Mouse (Mus musculus): ENCODE data around the gene Mylip. TPM values are rescaled to one million over a fixed set of nuclear protein-coding genes. Genes with fewer than 3 reads are reported as not detected.

The Mylip gene
- polyA plus RNA-seq, 1 experiment, result 4.7 TPM

DNA sequence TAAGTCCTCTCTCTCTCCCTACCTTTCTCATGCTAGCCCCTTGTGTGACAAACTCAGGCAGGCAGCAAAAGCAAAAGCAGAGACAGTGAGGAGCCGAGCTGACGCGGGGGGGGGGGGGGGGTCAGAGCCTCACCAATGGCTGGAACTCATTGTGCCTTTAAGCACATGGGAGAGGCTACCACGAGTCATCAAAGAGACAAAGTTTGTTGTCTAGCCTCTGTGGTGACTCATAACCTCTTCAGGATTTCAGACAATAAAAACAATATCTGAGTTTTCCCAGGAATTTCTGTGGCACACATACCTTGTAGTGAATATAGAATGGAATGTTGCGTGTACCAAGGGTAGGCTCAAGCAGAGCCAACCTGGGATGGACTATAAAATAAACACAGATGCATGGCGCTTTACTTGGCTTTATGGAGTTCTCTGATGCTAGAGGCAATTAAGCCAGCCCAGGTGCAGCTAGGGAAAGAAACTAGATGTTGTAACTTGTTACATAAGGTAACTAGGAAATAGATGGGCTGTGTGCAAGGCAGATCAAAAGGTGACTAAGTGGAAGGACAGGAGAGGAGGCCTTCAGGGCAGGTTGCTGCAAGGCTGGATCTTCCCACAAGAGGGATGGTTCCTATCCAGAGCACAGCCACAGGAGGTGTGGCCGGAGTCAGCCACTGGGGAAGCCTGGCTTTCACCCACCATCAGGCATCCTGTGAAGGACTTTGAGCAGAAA, 12.9 kb downstream of the Mylip start:
- peaks cover 18% of the 10 kb centered on the region for H3K4me1 ChIP-seq (ENCODE audit: control insufficient read depth, insufficient read depth, insufficient read length, low read length)
- H3K27ac ChIP-seq (replicated peaks; ENCODE audit: low read depth, low read length), result no peak overlapping the region
- no peak overlapping the region for H3K4me3 ChIP-seq (ENCODE audit: insufficient read depth, low read depth, low read length)

DNA sequence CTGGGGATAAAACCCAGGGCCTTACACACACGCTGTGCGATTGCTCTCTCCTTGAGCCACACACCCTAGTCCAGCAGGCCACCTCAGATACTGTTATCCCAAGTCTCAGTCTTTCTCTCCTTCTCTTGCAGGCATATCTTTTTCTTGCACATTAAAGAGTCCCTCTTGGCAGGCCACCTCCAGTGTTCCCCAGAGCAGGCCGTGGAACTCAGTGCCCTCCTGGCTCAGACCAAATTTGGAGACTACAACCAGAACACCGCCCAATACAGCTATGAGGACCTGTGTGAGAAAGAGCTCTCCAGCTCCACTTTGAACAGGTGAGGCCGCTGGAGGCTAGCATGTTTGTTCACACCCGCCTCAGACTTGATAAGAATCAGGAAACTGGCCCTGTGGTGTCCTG, 14.7 kb downstream of the Mylip start:
- Histone ChIP-seq H3K4me3 (ENCODE audit: insufficient read depth, low read depth, low read length) (no peak overlapping the region), H3K27ac (replicated peaks; ENCODE audit: low read depth, low read length) (no peak overlapping the region), H3K4me1 (ENCODE audit: control insufficient read depth, insufficient read depth, insufficient read length, low read length) (peaks cover 18% of the 10 kb centered on the region)

DNA sequence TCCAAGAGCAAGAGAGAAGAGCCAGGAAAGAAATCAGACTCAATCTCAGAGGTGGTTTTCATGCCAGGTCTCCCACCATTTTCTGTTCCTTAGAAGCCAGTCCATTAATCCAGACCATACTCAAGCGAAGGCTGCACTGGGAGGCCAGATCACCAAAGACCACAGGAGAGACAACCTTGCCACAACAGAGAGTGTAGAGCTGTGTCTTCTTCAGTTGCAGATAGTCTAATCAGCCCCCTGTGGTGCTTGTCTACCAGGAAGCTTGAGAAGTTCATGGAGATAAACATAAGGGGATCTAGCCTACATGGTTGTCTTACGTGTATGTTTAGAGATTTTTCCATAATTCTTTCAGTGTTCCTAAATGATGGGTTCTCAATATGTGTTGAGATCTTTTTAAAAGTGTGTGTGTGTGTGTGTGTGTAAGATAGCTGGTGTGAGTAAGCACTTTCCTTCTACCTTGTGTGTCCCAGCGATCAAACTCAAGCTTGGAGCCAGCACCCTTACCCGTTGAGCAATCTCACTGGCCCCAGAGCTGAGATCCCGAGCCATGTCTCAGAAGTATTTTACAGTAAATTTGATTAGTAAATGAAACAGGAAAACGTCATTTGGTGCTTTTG, 15.8 kb downstream of the Mylip start:
- peaks cover 19% of the 10 kb centered on the region for H3K4me1 ChIP-seq (ENCODE audit: control insufficient read depth, insufficient read depth, insufficient read length, low read length)
- H3K4me3 ChIP-seq (ENCODE audit: insufficient read depth, low read depth, low read length), result no peak overlapping the region
- H3K27ac ChIP-seq (replicated peaks; ENCODE audit: low read depth, low read length), result no peak overlapping the region

DNA sequence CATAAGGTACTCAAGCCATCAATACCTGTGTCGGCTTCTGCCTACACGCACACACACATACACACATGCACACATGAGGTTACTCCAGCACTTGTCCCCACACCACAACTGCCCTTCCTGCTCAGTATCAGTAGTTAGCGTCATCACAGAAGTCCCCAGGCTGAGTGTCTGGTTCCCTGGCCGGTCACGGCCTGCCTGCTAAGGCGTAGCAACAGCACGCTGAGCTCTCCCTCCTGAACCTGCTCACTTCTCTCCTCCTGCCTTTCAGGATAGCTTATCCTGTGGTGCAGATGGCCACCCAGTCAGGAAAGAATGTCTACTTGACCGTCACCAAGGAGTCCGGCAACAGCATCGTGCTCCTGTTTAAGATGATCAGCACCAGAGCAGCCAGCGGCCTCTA, 16.7 kb downstream of the Mylip start:
- H3K4me1 ChIP-seq (ENCODE audit: control insufficient read depth, insufficient read depth, insufficient read length, low read length), result peaks cover 18% of the 10 kb centered on the region
- no peak overlapping the region for H3K27ac ChIP-seq (replicated peaks; ENCODE audit: low read depth, low read length)
- H3K4me3 ChIP-seq (ENCODE audit: insufficient read depth, low read depth, low read length), result no peak overlapping the region

DNA sequence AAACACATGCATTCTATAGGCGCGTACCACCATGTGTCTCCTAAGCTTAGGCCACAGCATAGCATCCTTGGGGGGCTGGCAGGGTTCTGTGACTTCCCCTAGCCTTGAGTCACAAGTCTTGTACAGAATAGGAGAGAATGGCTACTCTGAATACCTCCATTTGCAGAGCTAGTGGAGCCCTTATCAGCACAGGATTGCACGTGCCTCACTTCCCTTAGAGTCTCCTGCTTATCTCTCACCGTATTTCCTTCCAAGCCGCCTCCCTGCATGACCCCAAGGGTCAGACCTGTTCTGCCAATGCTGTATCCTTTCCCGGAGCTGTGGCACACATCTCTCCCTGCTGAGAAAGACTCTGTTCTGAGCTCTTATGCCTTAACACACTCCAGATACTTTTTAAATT, 17.2 kb downstream of the Mylip start:
- H3K27ac ChIP-seq (replicated peaks; ENCODE audit: low read depth, low read length), result no peak overlapping the region
- no peak overlapping the region for H3K4me3 ChIP-seq (ENCODE audit: insufficient read depth, low read depth, low read length)
- H3K4me1 ChIP-seq (ENCODE audit: control insufficient read depth, insufficient read depth, insufficient read length, low read length), result peaks cover 18% of the 10 kb centered on the region

DNA sequence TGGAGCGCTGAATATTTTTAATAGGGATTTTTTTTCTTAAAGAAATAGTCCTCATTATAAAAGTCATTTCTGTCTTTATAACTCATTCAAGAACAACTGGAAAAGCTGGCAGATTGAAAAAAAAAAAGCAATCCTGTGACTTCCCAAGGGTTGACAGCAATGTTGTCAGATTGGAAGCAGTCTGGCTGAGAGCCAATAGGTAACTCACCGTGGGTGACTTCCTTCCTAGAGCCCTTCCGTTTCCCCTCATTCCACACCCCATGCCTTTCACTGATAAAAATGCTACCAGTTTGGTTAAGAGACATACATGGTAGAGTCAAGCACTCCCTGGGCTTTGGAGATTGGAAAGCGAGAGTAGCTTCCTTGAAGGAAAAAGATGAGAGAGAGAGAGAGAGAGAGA, 21.4 kb downstream of the Mylip start:
- Histone ChIP-seq H3K27ac (replicated peaks; ENCODE audit: low read depth, low read length) (0 out of 2 replicates have a peak overlapping the region, but pooled peaks have one; percentile 8), H3K4me1 (ENCODE audit: control insufficient read depth, insufficient read depth, insufficient read length, low read length) (0 out of 2 replicates have a peak, but pooled peaks cover 3% of the 10 kb centered on the region), H3K4me3 (ENCODE audit: insufficient read depth, low read depth, low read length) (no peak overlapping the region)

DNA sequence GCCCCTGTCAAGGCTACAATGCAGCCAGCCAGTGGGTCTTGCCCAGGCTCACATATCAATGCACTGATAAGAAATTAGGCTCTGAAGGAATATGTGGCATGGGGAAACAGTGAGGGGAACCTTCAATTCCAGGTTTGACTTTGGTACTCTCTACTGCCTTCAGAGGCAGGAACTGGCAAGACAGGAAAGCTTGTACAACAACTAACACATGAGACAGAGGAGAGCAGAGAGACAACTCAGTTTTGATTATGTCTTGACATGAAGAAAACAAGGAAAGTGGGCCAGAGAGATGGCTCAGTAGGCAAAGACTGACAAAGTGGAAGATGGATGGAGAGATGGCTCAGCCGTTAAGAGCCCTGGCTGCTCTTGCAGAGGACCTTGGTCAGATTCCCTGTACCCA, 23.5 kb downstream of the Mylip start:
- no peak overlapping the region for H3K4me3 ChIP-seq (ENCODE audit: insufficient read depth, low read depth, low read length)
- H3K27ac ChIP-seq (replicated peaks; ENCODE audit: low read depth, low read length), result no peak overlapping the region
- H3K4me1 ChIP-seq (ENCODE audit: control insufficient read depth, insufficient read depth, insufficient read length, low read length), result 0 out of 2 replicates have a peak, but pooled peaks cover 5% of the 10 kb centered on the region

DNA sequence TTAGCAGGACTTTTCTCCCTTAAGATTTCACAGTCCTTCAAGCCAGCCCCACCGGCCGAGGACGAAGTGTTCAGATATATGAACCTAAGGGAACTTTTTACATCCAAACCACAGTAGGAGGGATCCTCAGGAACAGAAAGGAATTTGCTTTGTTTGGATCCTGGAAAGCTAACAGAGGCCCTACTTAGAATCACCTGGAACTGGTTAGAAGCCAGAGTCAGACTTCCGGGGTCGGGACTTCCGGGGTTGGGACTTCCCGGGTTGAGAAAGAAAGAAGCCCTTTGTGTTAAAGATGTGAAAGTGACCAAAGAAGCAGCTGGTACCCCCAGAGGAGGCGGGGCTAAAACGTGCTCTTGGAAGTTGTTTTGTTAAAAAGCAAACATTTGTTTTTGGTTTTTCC, 24.5 kb downstream of the Mylip start:
- Histone ChIP-seq H3K4me1 (ENCODE audit: control insufficient read depth, insufficient read depth, insufficient read length, low read length) (0 out of 2 replicates have a peak, but pooled peaks cover 5% of the 10 kb centered on the region), H3K4me3 (ENCODE audit: insufficient read depth, low read depth, low read length) (no peak overlapping the region), H3K27ac (replicated peaks; ENCODE audit: low read depth, low read length) (peak overlapping the region; percentile 40)

DNA sequence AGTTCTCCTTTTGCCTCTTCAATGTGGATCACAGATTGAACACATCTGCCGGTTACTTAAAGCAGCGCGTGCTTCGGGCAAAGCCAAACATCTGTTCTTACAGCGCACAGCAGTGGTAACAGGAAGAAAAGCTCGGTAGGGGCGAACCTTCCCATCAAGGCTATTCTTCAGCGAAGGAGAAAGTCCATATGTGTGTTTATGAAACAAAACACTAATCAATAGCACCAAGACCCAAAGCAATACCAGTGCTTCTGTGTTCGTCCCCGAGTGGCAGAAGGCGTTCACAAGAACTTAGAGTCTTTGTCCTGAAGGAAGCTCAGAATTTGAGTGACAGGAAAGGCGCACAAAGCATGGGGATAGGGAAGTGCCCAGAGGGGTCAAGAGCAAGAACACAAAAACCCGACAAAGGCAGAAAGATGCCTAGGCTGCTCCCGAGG, 27.1 kb downstream of the Mylip start:
- Histone ChIP-seq H3K4me1 (ENCODE audit: control insufficient read depth, insufficient read depth, insufficient read length, low read length) (0 out of 2 replicates have a peak, but pooled peaks cover 2% of the 10 kb centered on the region), H3K27ac (replicated peaks; ENCODE audit: low read depth, low read length) (no peak overlapping the region), H3K4me3 (ENCODE audit: insufficient read depth, low read depth, low read length) (no peak overlapping the region)

DNA sequence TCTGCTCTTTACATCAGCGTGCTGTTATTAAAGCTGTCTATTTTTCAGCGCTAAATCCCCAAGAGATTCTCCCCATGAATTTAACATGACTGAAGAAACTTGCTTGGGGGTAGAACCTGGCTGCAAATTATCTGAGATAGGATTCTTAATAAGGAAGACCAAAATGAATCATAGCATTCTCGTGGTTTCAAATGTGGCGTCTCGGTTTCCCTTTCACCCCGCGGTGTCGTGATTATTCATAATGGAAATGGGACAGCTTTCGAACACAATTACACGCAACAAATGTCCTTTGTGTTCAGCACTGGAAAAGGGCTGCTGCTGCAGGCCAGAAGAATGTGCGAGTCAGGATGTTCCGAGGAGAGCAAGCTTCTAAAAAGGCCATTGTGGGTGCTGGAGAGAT, 29.4 kb downstream of the Mylip start:
- Histone ChIP-seq H3K4me3 (ENCODE audit: insufficient read depth, low read depth, low read length) (no peak overlapping the region), H3K4me1 (ENCODE audit: control insufficient read depth, insufficient read depth, insufficient read length, low read length) (0 out of 2 replicates have a peak, but pooled peaks cover 2% of the 10 kb centered on the region), H3K27ac (replicated peaks; ENCODE audit: low read depth, low read length) (no peak overlapping the region)

DNA sequence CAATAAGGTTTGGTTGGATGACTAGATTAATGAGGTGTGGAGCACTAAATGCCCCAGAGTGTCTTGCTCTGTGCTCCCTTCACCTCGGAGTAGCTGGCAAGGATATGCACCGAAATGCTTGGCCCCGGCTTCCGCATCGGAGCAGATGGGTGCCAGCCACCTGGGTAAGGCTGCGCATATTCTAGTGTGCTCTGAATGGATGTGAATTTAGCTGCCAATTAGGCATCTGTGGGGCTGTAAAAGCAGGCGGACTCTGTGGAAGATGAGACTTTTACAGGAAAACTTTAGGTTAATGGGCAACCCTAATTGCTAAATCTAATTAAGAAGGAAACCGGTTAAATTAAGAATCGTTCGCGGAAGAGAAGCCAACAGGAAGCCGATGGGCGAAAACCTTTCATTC, 32.7 kb downstream of the Mylip start:
- no peak overlapping the region for H3K4me3 ChIP-seq (ENCODE audit: insufficient read depth, low read depth, low read length)
- no peaks in the 10 kb centered on the region for H3K4me1 ChIP-seq (ENCODE audit: control insufficient read depth, insufficient read depth, insufficient read length, low read length)
- no peak overlapping the region for H3K27ac ChIP-seq (replicated peaks; ENCODE audit: low read depth, low read length)

DNA sequence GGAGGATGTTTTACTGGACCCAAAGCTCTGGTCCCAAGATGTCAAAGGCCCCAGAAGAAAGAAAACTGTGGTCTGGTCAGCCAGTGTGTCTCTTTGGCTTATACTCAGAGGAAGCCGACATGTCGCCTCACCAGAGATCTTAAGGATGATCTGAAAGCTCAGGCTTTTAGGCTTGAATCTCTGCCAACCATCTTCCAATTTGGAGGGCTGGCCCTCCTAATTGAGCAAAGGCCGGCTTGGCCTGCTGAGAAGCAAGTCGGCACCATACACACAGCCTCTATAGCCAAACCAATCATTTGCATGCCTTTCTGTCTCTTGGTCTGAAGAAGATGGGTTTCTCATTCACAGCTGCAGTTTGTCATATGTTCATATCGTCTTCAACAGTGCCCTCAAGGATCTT, 33.2 kb downstream of the Mylip start:
- Histone ChIP-seq H3K4me3 (ENCODE audit: insufficient read depth, low read depth, low read length) (no peak overlapping the region), H3K27ac (replicated peaks; ENCODE audit: low read depth, low read length) (no peak overlapping the region), H3K4me1 (ENCODE audit: control insufficient read depth, insufficient read depth, insufficient read length, low read length) (no peaks in the 10 kb centered on the region)

DNA sequence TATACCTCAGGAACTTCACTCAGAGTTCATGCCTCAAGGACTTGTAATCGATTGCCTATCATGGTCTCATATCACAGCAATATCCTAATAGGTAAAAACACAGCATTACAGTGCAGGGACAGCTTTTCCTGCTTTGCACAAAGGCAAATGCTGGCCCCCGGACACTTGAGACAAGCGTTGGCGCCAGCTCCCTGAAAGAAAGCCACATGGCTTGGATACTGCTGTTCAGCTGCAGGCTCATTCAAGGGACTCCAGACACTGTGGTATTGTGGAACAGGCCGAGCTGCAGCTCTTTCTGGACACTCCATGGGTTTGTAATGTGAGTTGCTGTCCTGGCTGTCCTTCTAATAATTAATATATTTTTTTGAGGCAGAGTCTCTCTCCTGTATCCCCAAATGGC, 34.4 kb downstream of the Mylip start:
- H3K4me1 ChIP-seq (ENCODE audit: control insufficient read depth, insufficient read depth, insufficient read length, low read length), result no peaks in the 10 kb centered on the region
- no peak overlapping the region for H3K27ac ChIP-seq (replicated peaks; ENCODE audit: low read depth, low read length)
- no peak overlapping the region for H3K4me3 ChIP-seq (ENCODE audit: insufficient read depth, low read depth, low read length)

DNA sequence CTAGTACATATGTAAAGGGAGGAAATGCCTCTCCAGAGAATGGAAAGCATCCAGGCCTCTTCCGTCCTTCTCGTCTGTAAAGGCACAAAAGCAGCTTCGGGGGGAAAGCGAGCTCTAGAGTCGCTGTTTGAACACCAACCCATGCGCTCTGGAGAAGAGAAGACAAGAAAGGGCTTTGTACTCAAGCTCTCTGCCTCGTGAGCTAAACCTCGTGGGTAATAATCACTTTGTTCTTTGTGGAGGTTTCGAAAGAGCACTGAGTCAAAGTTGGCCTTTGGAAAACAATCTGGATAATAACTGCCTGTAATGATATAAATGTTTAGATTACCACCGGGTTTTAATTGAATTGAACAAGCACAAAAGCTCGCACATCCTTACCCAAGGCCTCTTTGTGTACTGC, 39.7 kb downstream of the Mylip start:
- no peak overlapping the region for H3K27ac ChIP-seq (replicated peaks; ENCODE audit: low read depth, low read length)
- no peak overlapping the region for H3K4me3 ChIP-seq (ENCODE audit: insufficient read depth, low read depth, low read length)
- H3K4me1 ChIP-seq (ENCODE audit: control insufficient read depth, insufficient read depth, insufficient read length, low read length), result no peaks in the 10 kb centered on the region

DNA sequence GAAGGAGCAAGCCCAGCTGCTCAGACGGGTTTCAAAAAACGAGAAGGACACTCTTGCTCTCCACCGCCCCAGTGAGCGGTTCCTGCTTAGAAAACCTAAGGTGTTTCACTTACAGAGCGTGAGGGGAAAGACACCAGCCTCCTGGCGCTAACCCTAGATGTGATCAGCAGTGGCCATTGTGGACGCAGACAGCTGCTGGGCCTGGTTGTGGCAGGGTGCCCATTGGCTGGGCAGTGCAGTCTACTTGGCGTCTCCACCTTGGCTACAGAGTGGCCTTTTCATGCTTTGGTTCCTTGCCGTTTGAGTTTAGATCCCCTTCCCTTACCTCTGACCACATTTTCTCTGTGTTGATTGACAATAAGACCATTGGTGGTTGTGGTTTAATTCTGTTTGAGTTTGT, 47.6 kb downstream of the Mylip start:
- 0 out of 2 replicates have a peak, but pooled peaks cover 2% of the 10 kb centered on the region for H3K4me1 ChIP-seq (ENCODE audit: control insufficient read depth, insufficient read depth, insufficient read length, low read length)
- H3K4me3 ChIP-seq (ENCODE audit: insufficient read depth, low read depth, low read length), result no peak overlapping the region
- H3K27ac ChIP-seq (replicated peaks; ENCODE audit: low read depth, low read length), result no peak overlapping the region

DNA sequence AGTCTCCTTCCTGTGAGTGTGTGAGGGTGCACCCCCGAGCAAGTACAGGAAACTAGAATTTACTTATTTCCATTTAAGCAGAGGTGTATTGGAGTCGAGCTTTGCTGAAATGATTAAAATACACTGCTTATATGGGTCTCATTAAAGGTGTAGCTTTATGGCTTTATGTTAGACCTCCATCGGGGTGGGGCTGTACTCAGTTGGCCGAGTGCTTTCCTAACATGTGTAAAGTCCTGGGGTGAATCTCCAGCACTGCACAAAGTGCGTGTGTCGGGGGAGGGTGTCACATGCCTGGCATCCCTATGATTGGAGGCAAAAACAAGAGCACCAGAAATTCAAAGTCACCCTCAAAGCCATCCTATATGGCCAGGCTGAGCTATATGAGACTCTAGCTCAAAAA, 49.3 kb downstream of the Mylip start:
- no peak overlapping the region for H3K4me3 ChIP-seq (ENCODE audit: insufficient read depth, low read depth, low read length)
- H3K27ac ChIP-seq (replicated peaks; ENCODE audit: low read depth, low read length), result no peak overlapping the region
- peaks cover 10% of the 10 kb centered on the region for H3K4me1 ChIP-seq (ENCODE audit: control insufficient read depth, insufficient read depth, insufficient read length, low read length)
